Mouse (Mus musculus) thymus, adult 18-20 months (tissue): ENCODE results near the gene Gpr162.
"Not testable (repeated sequence)": the region's sequence is repeated elsewhere in the genome, so short reads cannot be mapped to it uniquely, and the experiment has no call there.

ENCODE experiments used
- DNase-seq, 2 experiments: peaks; one replicate each; pipeline ENCODE4 v3.0.0; 2022; ENCODE audit warnings: mixed read lengths in 2 of 2

The Gpr162 gene

DNA sequence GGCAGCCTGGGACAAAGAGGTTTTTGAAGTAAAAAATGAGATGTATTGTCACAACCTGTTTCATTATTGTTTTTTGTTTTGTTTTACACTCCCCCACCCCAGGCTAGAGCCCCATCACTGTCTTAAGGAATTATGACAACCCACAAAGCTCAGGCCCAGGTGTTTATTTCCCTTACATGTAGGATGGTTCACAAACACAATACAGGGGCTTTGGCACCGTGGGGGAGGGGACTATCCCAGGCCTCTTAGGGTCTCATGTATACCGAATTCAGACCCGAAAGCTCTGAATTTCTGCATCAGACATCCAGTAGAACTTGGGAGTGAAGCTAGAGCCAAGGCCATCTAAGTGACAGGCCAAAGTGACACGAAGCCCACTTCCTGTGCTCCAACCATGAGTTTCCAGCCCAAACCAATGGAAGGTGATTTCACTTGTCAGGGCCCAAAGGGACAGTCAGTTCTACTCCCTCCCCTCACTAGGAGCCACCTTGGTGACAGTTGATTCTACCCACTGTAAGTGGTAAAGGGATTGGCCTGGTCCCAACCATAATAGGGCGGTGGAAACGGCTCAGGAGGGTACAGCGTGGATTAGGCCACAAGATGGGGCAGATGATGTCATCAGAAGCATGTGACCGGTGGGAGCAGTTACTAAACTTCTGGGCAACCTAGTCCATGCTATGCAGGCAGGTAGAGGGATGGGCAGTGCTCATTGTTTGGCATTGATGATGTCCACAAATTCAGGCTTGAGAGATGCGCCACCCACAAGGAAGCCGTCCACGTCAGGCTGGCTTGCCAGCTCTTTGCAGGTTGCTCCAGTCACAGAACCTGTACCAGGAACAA lies 53.0 kb downstream of the Gpr162 start:
- DNase-seq = not testable (repeated sequence)

DNA sequence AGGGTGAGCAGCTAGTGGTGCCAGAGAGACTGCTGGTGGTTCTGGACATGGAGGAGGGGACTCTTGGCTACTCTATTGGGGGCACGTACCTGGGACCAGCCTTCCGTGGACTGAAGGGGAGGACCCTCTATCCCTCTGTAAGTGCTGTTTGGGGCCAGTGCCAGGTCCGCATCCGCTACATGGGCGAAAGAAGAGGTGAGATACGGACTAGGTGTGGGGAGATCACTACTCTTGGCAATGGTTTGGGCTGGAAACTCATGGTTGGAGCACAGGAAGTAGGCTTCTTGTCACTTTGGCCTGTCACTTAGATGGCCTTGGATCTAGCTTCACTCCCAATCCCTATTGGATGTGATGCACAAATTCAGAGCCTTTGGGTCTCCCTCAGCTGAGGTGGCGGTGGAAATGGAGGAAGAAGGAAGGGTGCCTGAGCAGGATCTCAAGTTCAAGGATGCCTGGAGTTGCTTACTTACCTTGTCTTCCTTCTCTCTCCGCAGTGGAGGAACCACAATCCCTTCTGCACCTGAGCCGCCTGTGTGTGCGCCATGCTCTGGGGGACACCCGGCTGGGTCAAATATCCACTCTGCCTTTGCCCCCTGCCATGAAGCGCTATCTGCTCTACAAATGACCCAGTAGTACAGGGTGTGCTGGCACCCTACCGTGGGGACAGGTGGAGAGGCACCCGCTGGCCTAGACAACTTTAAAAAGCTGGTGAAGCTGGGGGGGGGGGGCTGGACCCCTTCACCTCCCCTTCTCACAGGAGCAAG lies 53.8 kb downstream of the Gpr162 start:
- DNase-seq = no peak

DNA sequence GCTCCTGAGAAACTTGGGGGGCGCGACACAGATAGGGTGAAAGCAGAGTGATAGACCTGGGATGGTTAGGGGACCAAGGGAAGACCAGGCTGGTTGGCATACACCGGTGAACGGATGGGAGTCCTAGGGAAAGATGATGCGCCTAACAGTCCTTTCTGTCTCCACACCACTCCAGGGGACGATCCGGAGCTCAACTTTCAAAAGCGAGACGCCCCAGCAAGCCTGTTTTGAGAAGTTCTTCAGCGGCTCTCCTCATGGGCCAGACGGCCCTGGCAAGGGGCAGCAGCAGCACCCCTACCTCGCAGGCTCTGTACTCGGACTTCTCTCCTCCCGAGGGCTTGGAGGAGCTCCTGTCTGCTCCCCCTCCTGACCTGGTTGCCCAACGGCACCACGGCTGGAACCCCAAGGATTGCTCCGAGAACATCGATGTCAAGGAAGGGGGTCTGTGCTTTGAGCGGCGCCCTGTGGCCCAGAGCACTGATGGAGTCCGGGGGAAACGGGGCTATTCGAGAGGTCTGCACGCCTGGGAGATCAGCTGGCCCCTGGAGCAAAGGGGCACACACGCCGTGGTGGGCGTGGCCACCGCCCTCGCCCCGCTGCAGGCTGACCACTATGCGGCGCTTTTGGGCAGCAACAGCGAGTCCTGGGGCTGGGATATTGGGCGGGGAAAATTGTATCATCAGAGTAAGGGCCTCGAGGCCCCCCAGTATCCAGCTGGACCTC lies 54.6 kb downstream of the Gpr162 start:
- peak; percentile 55 to 63 for DNase-seq
